Mouse (Mus musculus) heart, adult 2 months (tissue): ENCODE measurements around the gene Gm45623.

ENCODE experiments used
- EP300 ChIP-seq: fragments of 200-500 bp; IDR thresholded peaks from 2 replicates; pipeline ENCODE4 v1.6.1; 2011; ENCODE audit warnings: low read depth, low read length, control low read depth; ENCODE audit not compliant: insufficient read depth
- POLR2A ChIP-seq: fragments of 200-500 bp; IDR thresholded peaks from 2 replicates; pipeline ENCODE4 v1.6.1; 2011; ENCODE audit warnings: mild to moderate bottlenecking, low read depth, low read length, control low read depth; ENCODE audit not compliant: insufficient read depth

GRCm38 (mm10) chr13:56766211-56766610 lies 12.6 kb upstream of the Gm45623 start:
- no peak for TF ChIP-seq POLR2A
- no peak for TF ChIP-seq EP300
